Comparison of ENCODE assay signal across 7 mouse cellular contexts in genomic region chr11:101082208-101083082, GRCm38 (mm10). TPM values are rescaled to one million over a fixed set of nuclear protein-coding genes. Genes with fewer than 3 reads are reported as not detected.
DNase-seq lines count a peak whose midpoint lies in the region; ATAC-seq lines count a peak whose summit lies in the region.

Gene Coasy (plus strand): TSS chr11:101082565.

- peaks cover 45% of the 10 kb centered on the region for H3K27me3 ChIP-seq in embryonic facial prominence, embryonic 10.5 days (replicated peaks; ENCODE audit: low read depth, poor library complexity, severe bottlenecking)
- peaks cover 45% of the 10 kb centered on the region for H3K27me3 ChIP-seq in limb, embryonic 10.5 days (ENCODE audit: low read depth, poor library complexity, severe bottlenecking)
- peaks cover 40% of the 10 kb centered on the region for H3K27me3 ChIP-seq in midbrain, embryonic 13.5 days

- H3K9me3 ChIP-seq in embryonic facial prominence, embryonic 10.5 days = no peaks in the 10 kb centered on the region
- H3K9me3 ChIP-seq in limb, embryonic 10.5 days (replicated peaks) = no peaks in the 10 kb centered on the region
- no peaks in the 10 kb centered on the region for H3K9me3 ChIP-seq in midbrain, embryonic 13.5 days

- WGBS in embryonic facial prominence, embryonic 10.5 days = under 1% methylated on average over 51 of the region's 51 CpGs
- under 1% methylated on average over 51 of the region's 51 CpGs for WGBS in limb, embryonic 10.5 days
- under 1% methylated on average over 51 of the region's 51 CpGs for WGBS in midbrain, embryonic 13.5 days

- peak; percentile 92 for DNase-seq in adrenal gland, postnatal 14 days
- DNase-seq in embryonic facial prominence, embryonic 10.5 days (ENCODE audit: low spot score) = peak; percentile 97
- peak; percentile 85 for DNase-seq in kidney, adult 11 months
- DNase-seq in limb, embryonic 10.5 days (ENCODE audit: low spot score) = peak; percentile 95
- peak; percentile 74 for DNase-seq in spleen, adult 12 weeks (ENCODE audit: low spot score)

- peak within 1 kb of the TSS; percentile 93 for H3K4me2 ChIP-seq in midbrain, embryonic 13.5 days (replicated peaks)

- H3K36me3 ChIP-seq in embryonic facial prominence, embryonic 10.5 days (replicated peaks) = peaks cover 22% of the 10 kb centered on the region
- H3K36me3 ChIP-seq in limb, embryonic 10.5 days = peaks cover 22% of the 10 kb centered on the region
- H3K36me3 ChIP-seq in midbrain, embryonic 13.5 days = peaks cover 11% of the 10 kb centered on the region; the same call in 1 of the 2 replicates

- H3K4me3 ChIP-seq in embryonic facial prominence, embryonic 10.5 days = peak within 1 kb of the TSS; percentile 94
- peak within 1 kb of the TSS; percentile 66 for H3K4me3 ChIP-seq in limb, embryonic 10.5 days
- H3K4me3 ChIP-seq in midbrain, embryonic 13.5 days (replicated peaks) = peak within 1 kb of the TSS; percentile 87

- peak within 1 kb of the TSS; percentile 93 for H3K27ac ChIP-seq in embryonic facial prominence, embryonic 10.5 days (replicated peaks)
- peak within 1 kb of the TSS; percentile 87 for H3K27ac ChIP-seq in limb, embryonic 10.5 days
- H3K27ac ChIP-seq in midbrain, embryonic 13.5 days = peak within 1 kb of the TSS; percentile 90

- peaks cover 53% of the 10 kb centered on the region for H3K4me1 ChIP-seq in embryonic facial prominence, embryonic 10.5 days
- peaks cover 36% of the 10 kb centered on the region for H3K4me1 ChIP-seq in limb, embryonic 10.5 days
- peaks cover 43% of the 10 kb centered on the region for H3K4me1 ChIP-seq in midbrain, embryonic 13.5 days (replicated peaks)

- peak; percentile 47 for ATAC-seq in granulocyte monocyte progenitor cell, adult 5-6 weeks (replicated peaks; ENCODE audit: poor library complexity, severe bottlenecking)
- ATAC-seq in midbrain, embryonic 13.5 days = peak; percentile 87

- H3K9ac ChIP-seq in midbrain, embryonic 13.5 days (replicated peaks) = peak within 1 kb of the TSS; percentile 93

RNA-seq across cellular contexts. Expression of gene Coasy, which starts in this region (rescaled TPM):
- total RNA-seq in adrenal gland, postnatal 14 days (2021) = 87.7 and 97.6 TPM in 2 replicates
- polyA plus RNA-seq in embryonic facial prominence, embryonic 10.5 days (2016; fragmentation: Nextera tagmentation; extraction: Ambion mirVana) = 48.7 and 51.1 TPM in 2 replicates
- 26.8 and 35.8 TPM in 2 replicates for total RNA-seq in granulocyte monocyte progenitor cell, adult 5-6 weeks (2014; fragmentation: Nextera tagmentation)
- total RNA-seq in granulocyte monocyte progenitor cell, adult 5-6 weeks (2017) = 30.5 and 32.2 TPM in 2 replicates
- polyA plus RNA-seq in limb, embryonic 10.5 days (2016; fragmentation: Nextera tagmentation; extraction: Ambion mirVana) = 42.3 and 45.3 TPM in 2 replicates
- 47.1 and 52.8 TPM in 2 replicates for polyA plus RNA-seq in midbrain, embryonic 13.5 days (2015; fragmentation: Nextera tagmentation; extraction: Ambion mirVana)

Comparison
In these comparisons a context has a peak if more than half of its experiments do, and no peak if none do; other contexts are left out.
1. Peak in every context shown above with its lines: DNase-seq, ATAC-seq, H3K4me3 ChIP-seq and H3K27ac ChIP-seq.